Mouse (Mus musculus): ENCODE measurements around the gene Mab21l1. TPM values are rescaled to one million over a fixed set of nuclear protein-coding genes. Genes with fewer than 3 reads are reported as not detected.
A peak's percentile ranks its signal among the peaks of the same experiment; 100 is the strongest.

Gene Mab21l1
- total RNA-seq, 2 experiments from 2014 or later, result 0.72 to 1.8 TPM

DNA sequence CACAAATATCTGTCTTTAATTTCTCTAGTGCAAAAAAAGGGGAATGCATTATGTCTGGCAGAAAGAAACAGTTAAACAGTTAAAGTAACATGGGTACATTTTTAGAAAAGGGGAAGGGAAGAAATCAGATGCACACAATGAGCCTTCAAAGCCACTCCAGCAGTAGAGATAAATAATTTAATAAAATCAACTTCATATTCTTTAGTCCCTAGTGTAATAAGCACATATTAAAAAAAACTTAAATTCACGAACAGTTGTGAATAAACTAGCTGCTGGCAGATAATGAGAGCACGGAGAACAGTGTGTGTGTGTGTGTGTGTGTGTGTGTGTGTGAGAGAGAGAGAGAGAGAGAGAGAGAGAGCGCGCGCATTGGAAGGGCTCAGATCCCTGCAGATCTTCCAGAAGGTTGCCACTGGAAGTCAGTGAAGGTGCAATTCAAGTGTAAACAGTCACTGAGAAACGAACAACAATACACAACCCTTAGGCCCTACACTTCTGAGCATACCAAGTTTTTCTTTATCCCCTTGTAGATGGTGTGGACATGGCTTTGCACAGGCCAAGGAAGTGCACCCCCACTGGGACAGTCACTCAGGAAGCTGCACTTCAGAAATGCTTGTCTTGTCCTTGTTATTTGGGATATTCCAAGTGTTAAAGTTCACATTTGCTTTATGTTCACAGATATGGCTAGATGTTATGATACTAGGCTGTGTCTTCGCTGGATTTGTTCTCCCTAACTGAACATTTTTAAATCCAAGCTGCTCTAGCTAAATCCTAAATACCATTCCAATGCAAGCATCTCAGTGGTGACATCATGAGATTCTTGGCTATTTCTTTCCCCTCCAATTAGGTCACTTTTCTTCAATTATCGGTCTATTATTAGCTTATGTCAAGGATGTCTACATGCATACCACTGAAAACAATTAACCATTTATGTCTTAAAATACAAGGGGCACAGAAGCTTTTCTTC, 3.3 kb upstream of the Mab21l1 start:
- no peak for DNase-seq

- DNase-seq, result peak; percentile 32
Observed at GRCm38 (mm10) chr3:55780120-55781070, 1.9 kb upstream of the Mab21l1 start.

DNA sequence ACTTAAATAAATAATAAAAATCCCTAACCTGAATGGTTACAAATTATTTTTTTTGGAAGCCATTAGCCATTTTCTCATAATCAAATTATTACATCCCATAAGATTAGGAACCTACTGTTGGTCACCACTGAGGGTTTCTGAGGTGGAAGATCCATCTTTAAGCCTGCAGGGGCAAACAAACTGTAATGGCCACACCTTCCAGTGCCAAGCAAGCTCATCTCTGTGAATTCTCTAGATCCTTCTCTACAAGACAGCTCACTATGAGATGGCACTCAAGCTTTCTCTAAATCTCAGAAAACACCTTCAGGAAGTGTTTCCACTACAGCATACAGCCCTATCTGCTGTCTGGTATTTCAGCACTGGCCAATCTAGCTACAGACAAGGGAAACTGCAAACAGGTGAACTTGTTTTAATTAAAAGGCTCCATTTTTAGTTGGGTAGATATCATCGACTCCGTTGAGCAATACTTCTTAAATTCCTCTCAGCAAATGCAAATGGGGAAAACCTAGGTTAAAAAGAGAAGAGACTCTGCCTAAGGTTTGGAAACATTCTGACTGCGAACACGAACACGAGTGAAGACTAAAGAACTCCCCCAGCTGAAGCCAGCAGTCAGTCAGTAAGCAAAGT, 768 bp upstream of the Mab21l1 start:
- no peak for DNase-seq

GRCm38 (mm10) chr3:55782771-55783170, 461 bp downstream of the Mab21l1 start:
- DNase-seq, result peak; percentile 46

DNA sequence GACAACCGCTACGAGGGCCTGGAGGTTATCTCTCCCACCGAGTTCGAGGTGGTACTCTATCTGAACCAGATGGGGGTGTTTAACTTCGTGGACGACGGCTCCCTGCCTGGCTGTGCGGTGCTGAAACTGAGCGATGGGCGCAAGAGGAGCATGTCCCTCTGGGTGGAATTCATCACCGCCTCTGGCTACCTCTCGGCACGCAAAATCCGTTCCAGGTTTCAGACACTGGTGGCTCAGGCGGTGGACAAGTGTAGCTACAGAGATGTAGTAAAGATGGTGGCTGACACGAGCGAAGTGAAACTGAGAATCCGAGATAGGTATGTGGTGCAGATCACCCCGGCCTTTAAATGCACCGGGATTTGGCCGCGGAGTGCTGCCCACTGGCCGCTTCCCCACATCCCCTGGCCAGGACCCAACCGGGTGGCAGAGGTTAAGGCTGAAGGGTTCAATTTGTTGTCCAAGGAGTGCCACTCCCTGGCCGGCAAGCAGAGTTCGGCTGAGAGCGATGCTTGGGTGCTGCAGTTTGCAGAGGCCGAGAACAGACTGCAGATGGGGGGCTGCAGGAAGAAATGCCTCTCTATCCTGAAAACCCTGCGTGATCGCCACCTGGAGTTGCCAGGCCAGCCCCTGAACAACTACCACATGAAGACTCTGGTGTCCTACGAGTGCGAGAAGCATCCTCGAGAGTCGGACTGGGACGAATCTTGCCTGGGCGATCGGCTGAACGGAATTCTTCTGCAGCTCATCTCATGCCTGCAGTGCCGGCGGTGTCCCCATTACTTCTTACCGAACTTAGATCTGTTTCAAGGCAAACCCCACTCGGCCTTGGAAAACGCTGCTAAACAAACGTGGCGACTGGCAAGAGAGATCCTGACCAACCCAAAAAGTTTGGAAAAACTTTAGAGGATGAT, 1.1 kb downstream of the Mab21l1 start:
- DNase-seq, result peak; percentile 67

GRCm38 (mm10) chr3:55784101-55784500, 1.8 kb downstream of the Mab21l1 start:
- DNase-seq, result no peak

DNA sequence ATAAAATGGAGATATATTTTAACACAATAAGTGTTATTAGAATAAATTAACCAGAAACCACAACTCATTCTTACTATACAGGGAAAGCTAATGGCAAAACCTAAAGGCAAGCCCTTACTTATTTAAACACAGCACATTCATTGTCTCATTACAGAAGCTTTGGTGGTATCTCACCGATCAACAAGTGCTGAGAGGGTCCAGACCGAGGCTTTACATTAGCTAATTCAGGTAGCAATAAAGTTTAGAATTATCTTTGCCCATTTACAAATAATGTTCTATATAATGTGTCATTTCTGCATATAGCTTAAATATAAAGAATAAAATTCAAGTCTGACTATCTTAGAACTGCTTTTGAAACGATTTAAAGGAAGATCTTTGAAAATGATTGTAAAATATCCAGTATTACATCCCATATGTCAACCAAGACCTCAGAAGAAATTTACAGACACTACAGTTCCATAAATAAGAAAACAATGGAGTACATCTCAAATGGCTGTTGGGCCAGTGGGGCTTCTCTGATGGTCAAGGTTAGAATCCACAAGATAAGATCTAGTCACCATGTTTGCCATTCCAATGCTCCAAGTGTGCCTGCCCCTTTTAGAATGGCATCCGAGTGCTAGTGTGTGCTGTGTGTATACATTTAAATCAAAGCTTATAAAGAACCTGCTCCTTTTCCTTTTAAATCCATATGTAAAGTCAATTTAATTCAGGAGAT, 3.1 kb downstream of the Mab21l1 start:
- DNase-seq, result no peak

DNA sequence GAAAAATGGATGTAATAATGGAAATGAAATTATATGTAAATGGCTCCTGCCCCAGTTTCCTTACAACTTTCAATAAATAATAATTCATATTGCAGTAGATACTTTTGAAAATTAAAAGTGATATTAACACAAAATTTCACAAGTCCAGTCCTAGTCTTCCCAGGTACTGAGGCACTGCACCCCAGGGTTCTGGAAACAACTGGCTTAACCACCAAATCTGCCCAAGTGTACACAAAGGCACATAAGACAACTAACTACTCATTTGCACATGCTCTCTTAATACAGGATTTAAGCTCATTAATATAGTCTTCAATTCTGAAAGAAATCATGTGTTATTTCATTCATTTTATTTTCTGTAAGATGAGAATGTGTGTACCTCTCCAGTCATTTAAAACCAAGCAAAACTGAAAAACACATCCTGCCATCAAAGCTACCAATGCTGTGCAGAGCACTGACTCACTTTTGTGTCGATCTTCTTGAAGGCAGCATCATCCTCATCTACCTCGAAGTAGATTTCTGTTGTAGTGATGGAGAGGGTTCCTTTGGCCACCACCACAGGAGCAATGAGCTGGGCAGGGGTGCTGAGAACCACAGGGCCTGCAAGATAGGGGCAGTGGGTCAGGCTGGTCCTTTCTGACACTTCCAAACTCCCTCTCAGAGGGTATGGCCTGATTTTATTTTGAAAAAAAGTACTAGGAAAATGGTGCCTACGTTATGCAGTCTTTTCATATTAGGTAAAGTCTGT, 3.8 kb downstream of the Mab21l1 start:
- no peak for DNase-seq

DNA sequence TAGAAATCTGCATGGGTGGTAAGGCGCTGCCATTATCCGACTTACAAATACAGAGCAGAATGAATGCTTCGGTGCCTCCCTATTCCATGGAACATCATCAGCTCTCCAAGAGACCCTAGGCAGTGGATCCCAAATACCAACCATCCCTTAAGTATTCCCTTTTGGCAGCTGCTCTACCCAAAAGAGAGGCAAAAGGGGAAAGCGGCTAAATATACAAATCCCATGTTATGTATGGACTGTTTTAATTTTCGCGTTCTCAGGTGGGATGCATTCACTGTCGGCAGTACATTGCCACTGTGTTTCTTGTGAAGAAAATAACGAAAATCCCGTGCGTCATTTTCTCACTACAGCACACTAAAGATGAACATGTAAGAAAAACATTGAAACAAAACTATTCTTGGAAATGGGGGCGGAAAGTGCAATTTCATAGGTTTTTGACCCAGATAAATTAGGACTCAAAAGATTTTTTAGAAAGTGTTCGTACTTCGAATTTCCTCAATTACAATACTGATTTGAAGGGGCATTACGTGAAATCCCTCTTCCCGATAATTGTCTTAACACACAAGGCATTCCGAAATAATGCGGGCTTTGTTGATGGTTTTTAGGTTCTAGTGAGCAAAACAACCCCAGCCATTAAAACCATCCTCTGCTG, 4.7 kb downstream of the Mab21l1 start:
- no peak for DNase-seq

DNA sequence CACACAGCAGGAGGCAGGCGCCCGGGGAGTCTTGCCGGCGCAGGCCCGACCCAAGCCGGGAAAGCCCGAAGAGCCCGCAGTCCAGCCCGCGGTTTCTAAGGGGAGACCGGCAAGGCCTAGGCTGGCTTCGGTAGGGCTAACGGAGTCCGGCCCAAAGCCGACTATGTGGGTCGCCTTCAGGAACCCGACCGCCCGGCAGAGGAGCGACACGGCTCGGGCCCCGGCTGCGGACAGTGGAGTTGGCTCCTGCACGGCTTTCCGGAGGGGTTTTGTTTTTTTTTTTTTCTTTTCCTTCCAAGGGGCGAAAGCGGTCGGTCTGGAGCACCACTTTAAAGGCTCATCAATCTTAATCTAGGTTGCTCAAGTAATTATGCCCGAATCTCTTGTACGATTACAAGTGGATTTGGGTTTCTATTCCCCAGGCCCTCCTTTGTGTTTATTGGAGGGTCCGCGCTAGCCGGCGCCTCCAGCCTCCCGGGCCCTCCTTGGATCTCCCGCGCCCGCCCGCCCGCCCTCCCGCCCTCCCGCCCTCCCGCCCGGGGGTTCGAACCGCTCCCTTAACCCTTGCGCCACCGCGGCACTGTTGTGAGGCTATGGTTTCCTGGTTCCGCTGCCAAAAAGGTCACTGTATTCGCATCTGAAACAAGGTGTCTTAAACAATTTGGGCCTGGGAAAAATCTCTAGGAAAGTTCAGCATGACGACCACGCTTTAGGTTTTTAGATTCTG, 5.3 kb downstream of the Mab21l1 start:
- peak; percentile 50 for DNase-seq

DNA sequence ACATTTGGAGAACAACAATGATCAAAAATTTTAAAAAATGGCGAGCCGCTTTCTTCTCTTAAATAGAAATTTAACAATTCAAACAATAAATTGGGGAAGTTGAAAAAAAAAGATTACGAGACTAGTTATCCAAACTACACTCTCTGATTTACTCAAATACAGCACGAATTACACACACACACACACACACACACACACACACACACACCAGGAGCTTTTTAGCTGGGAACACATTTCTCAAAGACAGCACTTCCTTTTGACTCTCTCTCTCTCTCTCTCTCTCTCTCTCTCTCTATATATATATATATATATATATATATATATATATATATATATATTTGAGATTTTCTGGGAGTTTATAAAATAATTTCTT, 5.9 kb downstream of the Mab21l1 start:
- DNase-seq, result no peak

DNA sequence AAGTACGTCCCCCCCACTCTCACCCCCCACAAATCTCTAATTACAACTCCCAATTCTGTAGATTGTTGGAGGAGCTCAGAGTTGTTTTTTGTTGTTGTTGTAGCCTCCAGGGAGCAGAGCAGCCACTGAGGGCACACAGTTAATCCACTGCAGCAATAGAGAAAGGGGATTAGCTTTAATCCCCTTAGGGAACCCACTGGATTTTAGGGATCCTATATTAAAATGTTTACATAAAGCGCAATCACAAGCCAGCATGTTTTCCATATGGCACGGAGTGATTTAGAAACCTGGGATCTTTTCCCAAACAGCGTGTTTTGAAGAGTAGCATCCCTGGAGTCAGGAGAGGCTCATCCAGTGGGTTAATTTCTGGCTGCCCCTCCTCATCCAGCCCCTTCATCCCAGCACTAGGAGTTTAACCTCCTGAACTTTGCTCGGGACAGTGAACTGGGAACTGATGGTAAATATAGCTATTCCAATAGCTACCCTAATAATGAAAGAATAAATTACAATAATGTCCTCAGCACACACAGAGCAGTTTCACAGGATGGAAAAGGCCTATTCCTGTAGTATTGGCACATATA, 6.4 kb downstream of the Mab21l1 start:
- DNase-seq, result no peak

GRCm38 (mm10) chr3:55789856-55790255, 7.5 kb downstream of the Mab21l1 start:
- DNase-seq, result no peak

- no peak for DNase-seq
Observed at GRCm38 (mm10) chr3:55790609-55791008, 8.3 kb downstream of the Mab21l1 start.

GRCm38 (mm10) chr3:55792251-55792650, 9.9 kb downstream of the Mab21l1 start:
- no peak for DNase-seq

DNA sequence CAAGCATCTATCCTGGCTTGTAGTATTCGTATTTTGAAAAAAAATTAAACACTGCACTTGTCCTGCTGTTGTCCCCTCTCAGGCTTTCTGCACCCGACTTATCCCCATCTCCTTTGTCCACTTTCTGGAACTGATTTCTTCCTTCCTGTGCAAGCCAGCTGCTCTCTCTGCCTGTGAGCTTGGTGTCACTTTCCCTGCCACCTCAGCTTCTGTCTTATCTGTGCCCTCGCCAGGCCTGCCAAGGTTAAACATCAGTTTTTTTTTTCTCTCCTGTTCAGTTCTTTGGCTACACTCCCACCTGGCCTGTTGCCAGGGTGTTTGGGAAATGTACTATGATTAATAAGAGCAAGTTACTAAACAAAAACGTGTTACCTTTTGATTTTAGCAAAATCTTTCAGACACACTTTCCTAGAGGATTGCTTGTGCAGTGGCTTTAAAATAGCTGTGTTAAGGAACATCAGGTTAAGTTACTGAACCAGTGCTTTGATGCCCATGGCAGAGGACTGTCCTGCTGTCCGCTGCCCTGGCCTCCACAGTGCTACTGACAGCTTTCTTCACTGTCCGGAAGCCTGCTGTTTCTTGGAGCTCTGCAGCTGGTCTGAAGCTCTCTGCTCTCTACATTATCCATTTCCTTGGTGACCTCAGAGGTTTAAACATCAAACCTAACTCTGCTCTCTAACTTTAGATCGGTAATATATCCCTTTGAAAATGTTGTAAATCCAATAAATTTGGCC, 11.7 kb downstream of the Mab21l1 start:
- DNase-seq, result peak; percentile 36

DNA sequence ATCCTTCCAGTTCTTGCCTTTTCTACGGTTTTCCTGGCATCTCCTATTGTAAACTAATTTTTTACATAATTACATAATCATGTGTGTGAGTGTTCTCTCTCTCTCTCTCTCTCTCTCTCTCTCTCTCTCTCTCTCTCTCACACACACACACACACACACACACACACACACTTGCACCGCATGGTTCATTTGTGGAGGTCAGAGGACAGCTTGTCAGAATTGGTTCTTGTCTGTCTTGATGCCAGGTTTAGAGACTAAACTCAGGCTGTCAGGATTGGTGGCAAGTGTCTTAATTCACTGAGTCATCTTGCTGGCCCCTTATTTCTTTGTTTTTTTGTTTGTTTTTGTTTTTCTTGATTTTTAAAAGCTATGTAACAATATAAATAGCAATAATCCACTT, 12.5 kb downstream of the Mab21l1 start:
- no peak for DNase-seq
